Comparison of ENCODE assay signal across 25 mouse cellular contexts in the genomic region with DNA sequence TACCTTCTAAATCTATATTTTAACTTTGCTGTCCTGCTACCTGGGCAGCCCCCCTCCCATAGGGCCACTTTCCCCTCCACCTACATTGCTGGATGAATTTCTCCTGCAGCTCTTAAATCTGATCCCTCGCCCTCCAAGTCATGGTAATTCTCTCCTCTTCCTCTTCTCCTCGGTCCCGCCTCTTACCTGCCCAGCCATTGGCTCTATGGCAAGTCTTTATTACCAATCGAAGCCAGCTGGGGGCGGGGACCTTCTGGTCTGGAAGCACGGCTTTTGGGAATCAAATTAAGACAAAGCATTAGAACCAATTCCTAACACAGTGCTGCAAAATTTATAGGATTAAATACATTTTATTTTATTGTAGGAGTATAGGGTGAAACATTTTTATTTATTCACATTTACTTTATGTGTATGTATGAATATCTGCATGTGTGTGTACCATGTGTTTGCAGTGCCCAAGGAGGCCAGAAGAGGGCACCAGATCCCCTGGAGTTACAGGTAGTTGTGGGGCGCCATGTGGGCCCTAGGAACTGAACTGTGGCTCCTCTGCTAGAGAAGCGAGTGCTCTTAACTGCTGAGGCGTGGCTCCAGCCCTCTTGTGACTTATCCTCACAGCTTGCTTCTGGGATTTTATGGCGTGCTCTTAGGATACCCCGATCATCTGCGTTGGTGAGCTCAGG. TPM values are rescaled to one million over a fixed set of nuclear protein-coding genes. Genes with fewer than 3 reads are reported as not detected.
A peak's percentile ranks its signal among the peaks of the same experiment; 100 is the strongest.
DNase-seq lines count a peak whose midpoint lies in the region; ATAC-seq and TF ChIP-seq lines count a peak whose summit lies in the region.
"Had no signal": no experiment of that assay in that cellular context is flagged by ENCODE, and none has a peak within 500 bp of the region (broad histone marks: within the 10 kb centered on the region; RNA-seq: fewer than 3 reads in every experiment).

No protein-coding gene starts in this region.

- TF ChIP-seq EP300 in liver, postnatal 0 days (IDR thresholded peaks at IDR 0.05; ENCODE audit: low read depth): no peak

- H3K9ac ChIP-seq in liver, postnatal 0 days (replicated peaks): no peak overlapping the region
- H3K9ac ChIP-seq in liver, embryonic 12.5 days: no peak overlapping the region
- 0 out of 2 replicates have a peak overlapping the region, but pooled peaks have one; percentile 7 for H3K9ac ChIP-seq in ES-E14 (ENCODE audit: insufficient read depth, low read depth, low read length, poor library complexity, severe bottlenecking)
- H3K9ac ChIP-seq: forebrain, postnatal 0 days; hindbrain, embryonic 13.5 days; limb, embryonic 12.5 days had no signal

- H3K9me3 ChIP-seq in liver, postnatal 0 days (ENCODE audit: low read length): no peaks in the 10 kb centered on the region
- no peaks in the 10 kb centered on the region for H3K9me3 ChIP-seq in liver, embryonic 12.5 days (replicated peaks)
- no peaks in the 10 kb centered on the region for H3K9me3 ChIP-seq in ES-E14 (ENCODE audit: control insufficient read depth, insufficient read depth, low read depth, low read length)
- H3K9me3 ChIP-seq: hindbrain, embryonic 13.5 days; limb, embryonic 12.5 days had no signal

- no peaks in the 10 kb centered on the region for H3K4me1 ChIP-seq in liver, postnatal 0 days (ENCODE audit: insufficient read depth)
- no peaks in the 10 kb centered on the region for H3K4me1 ChIP-seq in liver, embryonic 12.5 days
- peaks cover 0 to 3% of the 10 kb centered on the region in 2 experiments; a peak in 1 of 4 replicates for H3K4me1 ChIP-seq in ES-E14 (ENCODE audit: control insufficient read depth in 2 of 2, insufficient read depth in 2 of 2, low read length in 2 of 2, poor library complexity in 1 of 2)
- H3K4me1 ChIP-seq: hindbrain, embryonic 13.5 days; limb, embryonic 12.5 days had no signal

- H3K4me3 ChIP-seq in liver, postnatal 0 days (ENCODE audit: low read depth, low read length): no peak overlapping the region
- H3K4me3 ChIP-seq in liver, embryonic 12.5 days: no peak overlapping the region
- peak overlapping the region in 1 of 2 experiments; percentile 7; a peak in 2 of 4 replicates for H3K4me3 ChIP-seq in ES-E14 (ENCODE audit: insufficient read depth in 1 of 2, low read depth in 1 of 2, low read length in 2 of 2, poor library complexity in 1 of 2, severe bottlenecking in 1 of 2)
- H3K4me3 ChIP-seq: heart, adult 2 months; hindbrain, embryonic 13.5 days; limb, embryonic 12.5 days had no signal

- no peaks in the 10 kb centered on the region for H3K36me3 ChIP-seq in liver, postnatal 0 days (replicated peaks; ENCODE audit: insufficient read depth, low read length)
- no peaks in the 10 kb centered on the region for H3K36me3 ChIP-seq in liver, embryonic 12.5 days
- H3K36me3 ChIP-seq in ES-E14 (ENCODE audit: control insufficient read depth, insufficient read depth, low read length, poor library complexity, severe bottlenecking): no peaks in the 10 kb centered on the region
- H3K36me3 ChIP-seq: hindbrain, embryonic 13.5 days; limb, embryonic 12.5 days had no signal

- ATAC-seq in liver, postnatal 0 days: no peak
- ATAC-seq in liver, embryonic 12.5 days: no peak
- ATAC-seq: forebrain, postnatal 0 days; inflammation-experienced regulatory T-cells, adult 6 months; lung, postnatal 0 days had no signal

- no peak overlapping the region for H3K4me2 ChIP-seq in liver, postnatal 0 days (ENCODE audit: low read depth, low read length)
- no peak overlapping the region for H3K4me2 ChIP-seq in liver, embryonic 12.5 days
- H3K4me2 ChIP-seq: hindbrain, embryonic 13.5 days; limb, embryonic 12.5 days; midbrain, embryonic 11.5 days had no signal

- in situ Hi-C loops in ES-E14 (cut with MboI; ENCODE audit: low sequenced_read_pairs in 2 of 2, unreplicated experiment in 2 of 2): loop anchor here in 1 of 2 experiments (25.0 kb wide), 1 partner anchor 457 kb away; no protein-coding TSS in a partner anchor

- WGBS in liver, postnatal 0 days (ENCODE audit: insufficient replicate concordance): 85% methylated on average over 12 of the region's 12 CpGs
- 78% methylated on average over 12 of the region's 12 CpGs for WGBS in liver, embryonic 12.5 days (ENCODE audit: insufficient replicate concordance)

- no peaks in the 10 kb centered on the region for H3K27me3 ChIP-seq in liver, postnatal 0 days (ENCODE audit: insufficient read depth, low read length)
- H3K27me3 ChIP-seq in liver, embryonic 12.5 days (replicated peaks): peaks cover 21% of the 10 kb centered on the region
- H3K27me3 ChIP-seq: hindbrain, embryonic 13.5 days; limb, embryonic 12.5 days had no signal

- H3K27ac ChIP-seq in liver, postnatal 0 days (ENCODE audit: low read depth): no peak overlapping the region
- no peak overlapping the region for H3K27ac ChIP-seq in liver, embryonic 12.5 days
- H3K27ac ChIP-seq in ES-E14 (ENCODE audit: insufficient read depth, low read depth, low read length, poor library complexity, severe bottlenecking): no peak overlapping the region
- H3K27ac ChIP-seq: heart, adult 2 months; hindbrain, embryonic 13.5 days; limb, embryonic 12.5 days; macrophage had no signal

- DNase-seq in kidney, postnatal 10 days: peak; percentile 22
- no peak for DNase-seq in kidney, postnatal 14 days
- DNase-seq in liver, postnatal 0 days: no peak
- DNase-seq in ES-E14 (ENCODE audit: low read depth, low spot score): peak; percentile 42
- no peak for DNase-seq in gastrocnemius, adult 18-20 months (ENCODE audit: low spot score)
- DNase-seq in right cerebral cortex, postnatal 4 days: no peak
- DNase-seq: cerebellum, adult 18-20 months; cerebellum, postnatal 14 days; forebrain, postnatal 0 days; gastrocnemius, postnatal 25 days; heart, adult 2 months; thymus, adult 2 months; thymus, postnatal 4 days had no signal

- peak; percentile 18 for TF ChIP-seq CTCF in liver, postnatal 0 days (IDR thresholded peaks at IDR 0.05; ENCODE audit: low read depth)

TF ChIP-seq in ES-E14, 5 proteins besides CTCF, POLR2A, EP300 and RAD21:
- no peak for TF ChIP-seq CHD2 (IDR thresholded peaks at IDR 0.05; ENCODE audit: low read depth, low read length)
- TF ChIP-seq ZC3H11A (IDR thresholded peaks at IDR 0.05; ENCODE audit: borderline replicate concordance, low read depth, low read length): no peak; the same call in 1 of the 2 replicates
- no peak for TF ChIP-seq ZNF384 (IDR thresholded peaks at IDR 0.05; ENCODE audit: low read depth, low read length)
- no peak for TF ChIP-seq MAFK (IDR thresholded peaks at IDR 0.05; ENCODE audit: insufficient read depth, low read depth, low read length)
- no peak for TF ChIP-seq HCFC1 (IDR thresholded peaks at IDR 0.05; ENCODE audit: borderline replicate concordance, insufficient read depth, low read length)

RNA-seq across cellular contexts. Expression of a gene that starts 26.2 kb away (rescaled TPM):
- polyA plus RNA-seq in liver, postnatal 0 days (2015; fragmentation: Nextera tagmentation; extraction: Ambion mirVana): 125 and 133 TPM in 2 replicates
- polyA plus RNA-seq in liver, embryonic 12.5 days (2016; fragmentation: Nextera tagmentation; extraction: Ambion mirVana): 282 and 294 TPM in 2 replicates
- total RNA-seq in ES-E14 (2012; rRNA removed): 59.4 and 99.0 TPM in 2 replicates
- 10 to 100 TPM; 53.1 to 54.1 TPM for total RNA-seq in gastrocnemius, adult 18-20 months (2021)

RNA-seq across cellular contexts. Expression of a gene that starts 59.2 kb away (rescaled TPM):
- 0.08 TPM in 1 of 2 replicates, not detected in the other for polyA plus RNA-seq in liver, postnatal 0 days (2015; fragmentation: Nextera tagmentation; extraction: Ambion mirVana)
- polyA plus RNA-seq in liver, embryonic 12.5 days (2016; fragmentation: Nextera tagmentation; extraction: Ambion mirVana): not detected in 2 replicates
- 4.0 and 5.0 TPM in 2 replicates for total RNA-seq in ES-E14 (2012; rRNA removed)
- total RNA-seq in gastrocnemius, adult 18-20 months (2021): not detected
- total RNA-seq: adrenal gland, adult 18-20 months; gastrocnemius, postnatal 25 days had no signal
- polyA plus RNA-seq: embryonic facial prominence, embryonic 11.5 days; forebrain, embryonic 11.5 days; heart, embryonic 14.5 days; inflammation-experienced regulatory T-cells, adult 6 months; limb, embryonic 12.5 days; macrophage; midbrain, embryonic 11.5 days; neural tube, embryonic 14.5 days had no signal

Comparison
In these comparisons a context has a peak if more than half of its experiments do, and no peak if none do; other contexts are left out.
1. DNase-seq: peak in kidney, postnatal 10 days (single experiment) and ES-E14 (single experiment); none in kidney, postnatal 14 days (single experiment), liver, postnatal 0 days (single experiment), gastrocnemius, adult 18-20 months (single experiment) and right cerebral cortex, postnatal 4 days (single experiment).